Mouse (Mus musculus): ENCODE results near the gene Dedd.
"Not testable (repeated sequence)": the region's sequence is repeated elsewhere in the genome, so short reads cannot be mapped to it uniquely, and the experiment has no call there.

The Dedd gene

DNA sequence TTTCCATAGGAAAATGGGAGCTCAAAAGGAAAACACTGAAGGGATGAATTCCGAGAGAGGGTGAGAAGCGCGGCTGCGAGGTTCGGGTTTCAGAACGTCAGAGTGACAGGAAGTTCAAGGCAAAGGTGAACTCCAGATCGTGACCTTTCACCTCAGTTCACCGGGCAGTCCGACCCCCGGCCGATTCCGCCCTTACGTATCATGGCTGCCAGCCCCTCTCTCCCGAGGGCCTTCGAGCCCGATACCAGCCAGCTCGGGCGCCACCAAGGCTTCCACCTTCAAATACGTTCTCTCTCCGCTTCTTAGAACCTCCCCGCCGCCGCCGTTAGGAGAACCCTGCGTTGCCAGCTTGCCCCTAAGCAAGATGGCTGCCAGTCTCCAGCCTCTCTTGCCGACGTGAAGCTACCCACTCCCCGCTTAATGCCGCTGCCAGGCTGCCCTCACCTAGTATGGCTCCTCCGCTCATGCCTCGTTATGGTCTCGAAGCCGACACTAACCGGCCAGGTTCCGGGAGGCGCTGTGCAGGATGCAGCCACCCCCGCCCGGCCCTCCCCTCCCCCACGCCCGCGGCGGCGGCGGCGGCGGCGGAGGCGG lies at the start of gene Dedd:
TSS of gene Dedd (plus strand) at position 307 of the 594 bp plus-strand sequence.
- peak; percentile 40 for DNase-seq (ENCODE audit: low spot score)

DNA sequence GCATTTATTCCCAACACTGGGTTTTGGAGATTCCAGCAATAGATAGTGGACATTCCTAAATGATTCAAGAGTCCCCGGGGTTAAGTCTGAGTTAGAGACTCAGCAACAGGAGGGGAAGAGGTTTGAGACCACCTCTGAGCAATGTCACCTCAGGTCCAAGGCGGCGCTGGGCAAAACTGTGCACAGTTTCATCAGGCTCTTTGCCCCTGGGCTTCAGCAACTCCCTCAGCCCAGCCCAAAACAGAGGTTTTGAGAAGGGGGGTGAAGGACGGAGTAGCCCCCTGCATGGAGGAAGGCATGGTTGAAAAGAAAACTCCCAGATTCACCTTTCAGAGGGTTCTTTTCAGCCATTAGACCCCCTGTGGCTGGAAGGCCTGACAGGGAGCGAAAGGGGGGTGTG lies 49.2 kb upstream of the Dedd start:
- DNase-seq (ENCODE audit: low spot score) = no peak

- no peak for DNase-seq (ENCODE audit: low spot score)
Measured at GRCm38 (mm10) chr1:171280250-171280915, 48.6 kb upstream of the Dedd start.

- peak; percentile 51 for DNase-seq (ENCODE audit: low spot score)
Measured at GRCm38 (mm10) chr1:171280916-171281527, 47.9 kb upstream of the Dedd start, which contains the start of gene Ppox. Ppox (minus strand) TSS chr1:171281186.

GRCm38 (mm10) chr1:171281528-171281923 lies 47.4 kb upstream of the Dedd start:
- peak; percentile 62 for DNase-seq (ENCODE audit: low spot score)

GRCm38 (mm10) chr1:171282086-171282805 lies 46.7 kb upstream of the Dedd start:
- DNase-seq (ENCODE audit: low spot score) = no peak

DNA sequence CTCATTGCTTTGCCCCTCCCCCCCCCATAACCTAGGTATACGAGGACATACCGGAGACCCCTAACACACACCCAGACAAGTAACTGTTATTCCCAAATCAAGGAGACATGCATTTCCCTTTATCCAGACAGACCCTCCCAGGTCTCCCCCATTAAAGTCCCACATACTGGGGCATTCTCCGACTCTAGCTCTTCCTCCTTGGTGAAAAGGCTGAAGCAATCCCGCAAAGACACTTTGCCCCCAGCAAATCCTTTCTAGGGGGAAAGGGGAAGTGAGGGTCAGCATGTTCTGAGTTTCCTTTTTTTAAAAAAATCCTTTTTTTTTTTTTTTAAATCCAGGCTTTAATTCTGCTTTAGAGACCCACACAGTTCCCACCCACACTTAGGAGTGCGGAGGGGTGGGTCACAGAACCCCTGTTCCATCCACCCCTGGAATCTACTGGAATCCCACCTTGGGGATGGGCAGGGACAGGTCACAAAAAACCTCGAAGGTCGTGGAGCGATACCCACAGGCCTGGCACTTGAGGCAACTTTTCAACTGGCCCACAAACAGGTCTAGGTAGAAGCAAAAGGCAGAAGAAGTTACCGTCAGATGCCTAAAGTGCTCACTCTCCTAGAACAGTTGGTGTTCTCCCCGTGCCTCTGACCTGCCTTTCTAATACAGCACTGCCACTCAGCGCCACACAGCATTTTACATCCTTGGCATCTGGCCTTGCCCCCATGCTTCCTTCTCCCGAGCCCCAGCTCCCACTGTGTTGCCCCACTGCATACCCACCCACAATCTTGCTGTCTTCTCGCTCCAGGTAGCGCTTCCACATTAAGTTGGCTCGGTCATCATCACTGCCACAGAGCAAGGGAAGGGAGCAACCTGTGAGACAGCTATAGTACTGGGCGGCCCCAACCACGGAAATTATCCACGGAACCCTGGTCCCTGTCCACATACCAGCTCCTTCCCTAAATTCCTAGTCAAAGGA lies 45.5 kb upstream of the Dedd start:
- DNase-seq (ENCODE audit: low spot score) = no peak

DNA sequence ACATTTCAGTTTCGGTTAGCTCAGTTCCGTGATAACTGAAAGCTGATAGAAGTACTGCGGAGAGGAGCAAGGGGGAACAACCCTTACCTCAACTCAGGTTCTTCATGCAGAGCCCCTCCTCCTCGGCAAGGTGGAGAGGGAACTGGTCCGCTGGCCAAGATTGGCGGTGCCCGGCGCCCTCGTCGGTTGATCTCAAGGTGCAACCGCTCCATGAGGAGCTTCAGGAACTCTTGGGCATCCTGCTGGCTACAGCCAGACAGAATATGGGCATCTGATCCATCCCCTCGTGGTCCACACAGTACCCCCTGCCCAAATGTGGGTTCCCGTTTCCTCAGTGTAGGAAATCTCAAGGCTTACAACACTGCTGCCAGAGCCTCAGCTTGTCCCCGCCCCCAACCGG lies 44.5 kb upstream of the Dedd start:
- no peak for DNase-seq (ENCODE audit: low spot score)

DNA sequence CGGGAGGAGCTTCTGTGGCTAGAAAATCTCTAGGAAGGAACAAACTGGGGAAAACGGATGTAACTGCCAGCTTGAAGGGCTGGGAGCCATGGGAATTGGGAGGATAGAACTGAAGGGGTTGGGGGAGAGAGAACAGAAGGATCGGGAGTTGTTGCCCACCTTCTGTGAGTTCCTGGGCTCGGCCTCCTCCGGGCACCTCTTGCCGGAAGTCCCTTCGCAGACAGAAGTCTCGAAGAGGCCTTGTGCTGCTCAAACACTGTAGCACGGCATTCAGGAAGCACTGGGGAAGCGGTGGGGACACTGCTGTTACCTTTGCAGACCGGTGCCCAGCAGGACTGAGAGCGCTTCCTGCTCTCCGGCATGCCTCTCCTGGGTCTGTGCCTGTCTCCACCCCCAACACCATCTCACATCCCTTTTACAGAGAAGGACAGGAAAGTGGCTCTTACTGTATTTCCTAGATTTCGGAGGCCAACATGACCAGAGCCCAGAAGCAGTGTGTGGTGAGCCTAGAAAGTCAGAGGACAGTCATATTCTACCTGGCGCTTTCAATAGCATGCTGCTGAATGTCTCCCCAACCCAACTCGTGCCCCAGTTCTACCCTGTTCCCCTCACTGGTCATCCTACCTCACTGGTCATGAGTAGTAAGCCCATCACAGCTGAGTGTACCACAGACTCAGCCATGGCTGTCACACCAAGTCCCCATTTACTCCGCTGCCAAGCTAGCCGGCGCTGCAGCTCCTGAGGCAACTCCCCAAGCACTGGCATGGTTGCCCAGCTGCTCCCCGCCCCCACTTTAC lies 43.7 kb upstream of the Dedd start:
- no peak for DNase-seq (ENCODE audit: low spot score)

DNA sequence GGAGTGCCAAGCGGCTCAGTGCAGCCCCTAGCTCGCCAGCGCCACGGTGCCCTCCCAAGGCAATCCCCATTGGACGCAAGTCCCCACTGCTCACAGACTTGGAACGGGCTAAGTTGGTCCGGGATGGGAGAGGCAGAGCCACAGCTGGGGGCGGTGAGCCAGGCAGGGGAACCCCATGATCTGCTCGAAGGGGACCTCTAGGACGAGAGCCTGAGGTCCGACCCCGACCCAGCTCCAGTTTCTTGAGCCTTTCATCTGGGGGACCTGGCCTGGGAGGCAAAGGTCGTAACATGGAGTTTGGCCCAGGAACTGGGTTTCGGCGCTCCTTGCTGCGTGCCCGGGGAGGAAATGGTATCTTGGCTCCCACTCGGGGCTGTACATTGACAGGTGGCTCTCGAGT lies 42.4 kb upstream of the Dedd start:
- DNase-seq (ENCODE audit: low spot score) = no peak

GRCm38 (mm10) chr1:171287136-171288081 lies 41.5 kb upstream of the Dedd start, which contains the start of gene Usp21:
Usp21 (minus strand) TSS chr1:171287991.
- DNase-seq (ENCODE audit: low spot score) = peak; percentile 81

DNA sequence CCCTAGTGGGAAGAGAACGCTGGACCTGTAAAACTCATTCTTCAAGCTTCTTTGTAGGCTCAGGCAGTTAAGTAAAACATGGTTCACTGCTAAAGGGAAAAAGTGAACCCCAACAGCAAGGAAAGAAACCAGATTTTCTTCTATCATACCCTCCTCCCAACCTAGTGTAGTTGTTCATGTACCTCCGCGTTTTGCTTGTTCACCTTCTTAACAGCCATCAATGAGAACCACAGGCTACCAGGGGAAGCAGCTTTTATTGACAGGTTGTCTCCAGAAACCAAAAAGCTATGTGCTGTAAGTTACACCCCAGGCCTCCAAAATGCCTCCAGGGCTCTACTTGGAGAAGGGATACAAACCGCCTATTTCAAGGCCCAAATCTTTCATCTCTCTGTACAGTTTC lies 40.6 kb upstream of the Dedd start:
- DNase-seq (ENCODE audit: low spot score) = no peak

GRCm38 (mm10) chr1:171293351-171293750 lies 35.6 kb upstream of the Dedd start:
- DNase-seq (ENCODE audit: low spot score) = no peak

- no peak for DNase-seq (ENCODE audit: low spot score)
Measured at GRCm38 (mm10) chr1:171293906-171294297, 35.0 kb upstream of the Dedd start.

GRCm38 (mm10) chr1:171294298-171295062 lies 34.5 kb upstream of the Dedd start, which contains the start of gene Ufc1:
Ufc1 (minus strand) TSS chr1:171295024.
- no peak for DNase-seq (ENCODE audit: low spot score)

GRCm38 (mm10) chr1:171295063-171295402 lies 33.9 kb upstream of the Dedd start:
- no peak for DNase-seq (ENCODE audit: low spot score)

DNA sequence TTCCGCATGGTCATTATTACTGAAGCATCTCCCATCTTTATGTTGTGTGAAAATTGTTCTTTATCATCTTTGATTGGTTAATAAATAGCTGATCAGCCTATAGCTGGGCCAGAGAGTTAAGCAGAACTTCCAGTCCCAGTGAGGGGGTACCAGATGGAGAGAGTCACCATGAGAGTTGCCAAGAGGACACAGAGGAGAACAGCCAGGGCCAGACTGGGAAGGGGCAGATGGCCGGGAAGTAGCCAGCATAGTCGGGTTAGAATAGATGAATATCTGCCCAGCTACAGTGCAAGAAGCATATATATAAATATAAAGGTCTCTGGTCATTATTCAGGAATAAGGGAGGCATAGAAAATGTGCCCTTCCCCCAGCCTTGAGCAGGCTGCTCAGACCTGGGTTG lies 30.7 kb upstream of the Dedd start:
- no peak for DNase-seq (ENCODE audit: low spot score)

DNA sequence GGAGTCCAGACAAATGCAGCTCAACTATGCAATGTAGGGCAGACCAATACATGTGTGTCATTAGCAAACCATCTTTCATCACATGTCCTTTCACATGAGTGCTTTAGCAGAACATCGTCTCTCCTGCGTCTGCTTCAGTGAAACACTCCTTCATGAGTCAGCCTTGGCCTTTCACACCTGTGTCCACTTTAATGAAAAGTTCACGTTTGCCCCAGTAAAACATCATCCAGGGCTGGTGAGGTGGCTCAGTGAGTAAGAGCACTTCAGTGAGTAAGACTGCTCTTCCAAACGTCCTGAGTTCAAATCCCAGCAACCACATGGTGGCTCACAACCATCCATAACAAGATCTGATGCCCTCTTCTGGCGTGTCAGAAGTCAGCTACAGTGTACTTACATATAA lies 22.8 kb upstream of the Dedd start:
- not testable (repeated sequence) for DNase-seq (ENCODE audit: low spot score)

- DNase-seq (ENCODE audit: low spot score) = no peak
Measured at GRCm38 (mm10) chr1:171309321-171309720, 19.6 kb upstream of the Dedd start.
